Mouse (Mus musculus): ENCODE data around the gene Ntn4.

Gene Ntn4

GRCm38 (mm10) chr10:93730514-93730913 is 90.0 kb downstream of the Ntn4 start:
- no peak for DNase-seq (ENCODE audit: low read depth)

GRCm38 (mm10) chr10:93731248-93731691 is 90.8 kb downstream of the Ntn4 start:
- no peak for DNase-seq (ENCODE audit: low read depth)

GRCm38 (mm10) chr10:93736114-93736645 is 95.7 kb downstream of the Ntn4 start:
- DNase-seq (ENCODE audit: low read depth): no peak

GRCm38 (mm10) chr10:93737080-93737479 is 96.6 kb downstream of the Ntn4 start:
- peak; percentile 21 for DNase-seq (ENCODE audit: low read depth)

GRCm38 (mm10) chr10:93741446-93742096 is 101.1 kb downstream of the Ntn4 start:
- DNase-seq (ENCODE audit: low read depth): no peak

GRCm38 (mm10) chr10:93742097-93742446 is 101.6 kb downstream of the Ntn4 start:
- DNase-seq (ENCODE audit: low read depth): no peak

- DNase-seq (ENCODE audit: low read depth): no peak
These were observed 102.1 kb downstream of the Ntn4 start for GRCm38 (mm10) chr10:93742598-93742997.

- no peak for DNase-seq (ENCODE audit: low read depth)
These were observed 109.0 kb downstream of the Ntn4 start for GRCm38 (mm10) chr10:93749267-93750192.

GRCm38 (mm10) chr10:93751302-93751701 is 110.8 kb downstream of the Ntn4 start:
- DNase-seq (ENCODE audit: low read depth): no peak

GRCm38 (mm10) chr10:93753711-93754391 is 113.4 kb downstream of the Ntn4 start:
- no peak for DNase-seq (ENCODE audit: low read depth)

- DNase-seq (ENCODE audit: low read depth): no peak
These were observed 115.7 kb downstream of the Ntn4 start for GRCm38 (mm10) chr10:93756211-93756610.

- DNase-seq (ENCODE audit: low read depth): no peak
These were observed 119.2 kb downstream of the Ntn4 start for GRCm38 (mm10) chr10:93759644-93760043.

GRCm38 (mm10) chr10:93760429-93760828 is 119.9 kb downstream of the Ntn4 start:
- no peak for DNase-seq (ENCODE audit: low read depth)

GRCm38 (mm10) chr10:93763074-93763473 is 122.6 kb downstream of the Ntn4 start:
- peak; percentile 64 for DNase-seq (ENCODE audit: low read depth)

- DNase-seq (ENCODE audit: low read depth): no peak
These were observed 125.7 kb downstream of the Ntn4 start for GRCm38 (mm10) chr10:93766221-93766620.

GRCm38 (mm10) chr10:93767245-93767644 is 126.8 kb downstream of the Ntn4 start:
- DNase-seq (ENCODE audit: low read depth): peak; percentile 70

- DNase-seq (ENCODE audit: low read depth): no peak
These were observed 127.7 kb downstream of the Ntn4 start for GRCm38 (mm10) chr10:93768222-93768621.

GRCm38 (mm10) chr10:93771931-93772465 is 131.5 kb downstream of the Ntn4 start:
- DNase-seq (ENCODE audit: low read depth): no peak

GRCm38 (mm10) chr10:93772492-93772891 is 132.0 kb downstream of the Ntn4 start:
- no peak for DNase-seq (ENCODE audit: low read depth)

- no peak for DNase-seq (ENCODE audit: low read depth)
These were observed 136.3 kb downstream of the Ntn4 start for GRCm38 (mm10) chr10:93776731-93777151.

GRCm38 (mm10) chr10:93777372-93777771 is 136.9 kb downstream of the Ntn4 start:
- peak; percentile 63 for DNase-seq (ENCODE audit: low read depth)
